Mouse (Mus musculus) kidney, adult 11 months (tissue): ENCODE data around the gene Ptges.

ENCODE experiments used
- DNase-seq: peaks from one replicate; pipeline ENCODE4 v3.0.0; 2022

Ptges gene

DNA sequence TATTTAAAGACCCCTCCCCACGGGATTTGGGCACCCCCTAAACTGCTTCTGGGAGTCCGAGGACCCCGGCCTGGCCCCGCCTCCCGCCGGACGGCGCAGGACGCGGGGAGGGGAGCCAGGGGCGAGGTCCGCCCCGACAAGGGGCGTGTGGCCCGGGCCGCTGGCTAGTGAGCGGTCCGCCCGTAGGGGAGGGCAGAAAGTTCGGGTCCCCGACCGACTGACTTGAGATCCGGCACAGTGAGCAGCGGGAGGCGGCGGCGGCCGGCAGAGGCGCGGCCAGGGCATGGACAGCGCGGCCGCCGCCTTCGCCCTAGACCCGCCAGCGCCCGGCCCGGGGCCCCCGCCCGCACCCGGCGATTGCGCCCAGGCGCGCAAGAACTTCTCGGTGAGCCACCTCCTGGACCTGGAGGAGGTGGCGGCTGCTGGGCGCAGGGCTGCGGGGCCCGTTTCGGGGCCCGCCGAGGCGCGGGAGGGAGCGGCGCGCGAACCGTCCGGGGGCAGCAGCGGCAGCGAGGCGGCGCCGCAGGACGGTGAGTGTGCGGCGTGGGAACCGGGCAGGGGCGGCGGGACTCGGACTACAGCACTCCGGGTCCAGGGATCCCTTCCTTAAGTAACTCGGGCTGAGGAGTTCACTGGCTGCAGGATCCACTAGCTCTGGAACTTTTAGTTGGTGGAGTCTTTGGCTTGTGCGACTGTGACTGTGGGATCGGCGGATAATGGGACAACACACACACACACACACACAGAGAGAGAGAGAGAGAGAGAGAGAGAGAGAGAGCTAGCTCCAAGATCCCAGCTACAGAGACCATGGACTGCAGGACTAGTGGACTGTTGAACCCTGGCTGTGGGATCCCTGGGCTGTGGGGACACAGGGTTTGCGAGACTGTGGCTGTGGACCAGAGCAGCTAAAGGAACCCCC is 84.3 kb downstream of the Ptges start:
- DNase-seq: no peak

GRCm38 (mm10) chr2:30842615-30843014 is 87.0 kb downstream of the Ptges start:
- DNase-seq: no peak
